Mouse (Mus musculus) Patski (cell line): ENCODE measurements around the gene Tmem160. TPM values are rescaled to one million over a fixed set of nuclear protein-coding genes. Genes with fewer than 3 reads are reported as not detected.

Source experiments
- ATAC-seq: fragments of 100-300 bp; one replicate; pipeline ENCODE4 v1.8.0; 2021
- CTCF ChIA-PET: fragments of 350-600 bp; sonication (Branson Sonifier 250); formaldehyde crosslinking; loops from one replicate; lab custom pipeline; 2022; ENCODE audit warnings: inconsistent platforms; lab: Charles Lee
- POLR2A ChIA-PET: fragments of 350-600 bp; sonication (Branson Sonifier 250); formaldehyde crosslinking; loops from one replicate; lab custom pipeline; 2022; ENCODE audit warnings: antibody characterized with exemption, inconsistent platforms; lab: Charles Lee
- DNase-seq: peaks from one replicate; pipeline ENCODE4 v3.0.0-alpha.2; 2011; ENCODE audit warnings: low read depth, low spot score
- H3K27me3 ChIP-seq: fragments of 371-371 bp; one replicate; pipeline ENCODE4 v1.5.1; 2021
- CTCF ChIP-seq: fragments of 100-300 bp; IDR thresholded peaks from one replicate; pipeline ENCODE4 v1.5.1; 2021
- in situ Hi-C: fragments of 300-500 bp; cut with MboI; formaldehyde crosslinking; loops from 3 replicates; pipeline ENCODE4 v1.11.1; 2018; ENCODE audit warnings: low pct_unique_long_range_greater_than_20kb, mixed read lengths
- polyA plus RNA-seq: library from polyadenylated mRNA; unstranded; gene quantifications from one replicate; pipeline ENCODE4 v1.2.3, GENCODE M21; 2021

Gene Tmem160
- polyA plus RNA-seq, 1 experiment from 2014 or later = 86.0 TPM

GRCm38 (mm10) chr7:16501571-16501970 lies 49.0 kb downstream of the Tmem160 start:
- CTCF ChIA-PET = interaction anchor here (1.5 to 6.6 kb wide), 3 partner anchors 10 to 117 kb away, joined by 5 to 46 read pairs (median 7); no protein-coding TSS in a partner anchor
- ATAC-seq (no peak), DNase-seq (no peak)
- in situ Hi-C loops = no loop called here
- no peaks in the 10 kb centered on the region for H3K27me3 ChIP-seq
- no peak for TF ChIP-seq CTCF
- POLR2A ChIA-PET = no interaction called here

DNA sequence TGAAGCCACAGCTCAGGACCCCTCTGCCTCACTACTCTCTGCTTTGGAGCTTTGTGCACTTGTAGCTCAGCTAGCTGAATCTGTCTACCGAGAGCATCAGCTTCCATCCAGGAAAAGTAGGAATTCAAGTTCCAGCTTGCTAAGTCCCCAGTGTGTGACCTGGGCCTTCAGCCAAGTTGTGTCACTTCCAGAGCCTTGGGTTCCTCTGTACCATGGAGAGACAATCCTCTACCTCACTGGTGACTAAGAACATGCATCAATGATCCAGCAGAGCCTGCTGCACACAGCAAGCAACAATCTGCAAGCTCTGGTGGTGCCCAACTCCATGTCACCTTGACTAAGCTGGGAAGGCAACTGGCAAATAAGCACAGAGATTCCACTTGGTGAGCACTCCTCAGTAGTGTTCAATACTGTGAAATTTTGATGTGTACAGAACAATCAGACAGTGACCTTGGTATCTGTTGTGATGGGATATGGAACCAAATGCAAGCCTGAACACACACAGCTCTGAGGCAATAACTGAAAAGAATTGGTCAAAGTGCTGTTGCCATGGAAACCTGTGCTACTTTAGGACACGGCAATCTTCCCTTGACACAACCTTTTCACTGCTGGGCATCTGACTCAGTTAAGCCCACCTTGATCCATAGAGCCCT lies 52.1 kb downstream of the Tmem160 start:
- POLR2A ChIA-PET = no interaction called here
- CTCF ChIA-PET = interaction anchor here (2.2 to 6.6 kb wide), 3 partner anchors 10 to 113 kb away, joined by 12 to 46 read pairs (median 20); no protein-coding TSS in a partner anchor
- TF ChIP-seq CTCF = no peak
- H3K27me3 ChIP-seq = no peaks in the 10 kb centered on the region
- ATAC-seq = no peak
- DNase-seq = no peak
- in situ Hi-C loops = loop anchor here (5.0 kb wide), 1 partner anchor 113 kb away; no protein-coding TSS in a partner anchor

Other genes starting within 250 kb of the Tmem160 start
- 15.1 TPM for gene Dhx34, start 230.7 kb upstream of the Tmem160 start, polyA plus RNA-seq
- not detected for gene C5ar2, start 208.6 kb upstream of the Tmem160 start, polyA plus RNA-seq
- gene C5ar1, start 193.2 kb upstream of the Tmem160 start, polyA plus RNA-seq = not detected
- 13.0 TPM for gene Inafm1, start 179.2 kb upstream of the Tmem160 start, polyA plus RNA-seq
- gene Ccdc9, start 166.0 kb upstream of the Tmem160 start, polyA plus RNA-seq = 78.2 TPM
- 12.6 TPM for gene Bbc3, start 144.4 kb upstream of the Tmem160 start, polyA plus RNA-seq
- 244 TPM for gene Sae1, start 65.0 kb upstream of the Tmem160 start, polyA plus RNA-seq
- gene Zc3h4, start 51.9 kb upstream of the Tmem160 start, polyA plus RNA-seq = 41.9 TPM
- 0.67 TPM for gene Npas1, start 24.9 kb downstream of the Tmem160 start, polyA plus RNA-seq
- 53.1 TPM for gene Arhgap35, start 162.2 kb downstream of the Tmem160 start, polyA plus RNA-seq
- gene Ceacam15, start 222.9 kb downstream of the Tmem160 start, polyA plus RNA-seq = not detected